10 mouse cellular contexts compared by ENCODE assay signal in the genomic region with DNA sequence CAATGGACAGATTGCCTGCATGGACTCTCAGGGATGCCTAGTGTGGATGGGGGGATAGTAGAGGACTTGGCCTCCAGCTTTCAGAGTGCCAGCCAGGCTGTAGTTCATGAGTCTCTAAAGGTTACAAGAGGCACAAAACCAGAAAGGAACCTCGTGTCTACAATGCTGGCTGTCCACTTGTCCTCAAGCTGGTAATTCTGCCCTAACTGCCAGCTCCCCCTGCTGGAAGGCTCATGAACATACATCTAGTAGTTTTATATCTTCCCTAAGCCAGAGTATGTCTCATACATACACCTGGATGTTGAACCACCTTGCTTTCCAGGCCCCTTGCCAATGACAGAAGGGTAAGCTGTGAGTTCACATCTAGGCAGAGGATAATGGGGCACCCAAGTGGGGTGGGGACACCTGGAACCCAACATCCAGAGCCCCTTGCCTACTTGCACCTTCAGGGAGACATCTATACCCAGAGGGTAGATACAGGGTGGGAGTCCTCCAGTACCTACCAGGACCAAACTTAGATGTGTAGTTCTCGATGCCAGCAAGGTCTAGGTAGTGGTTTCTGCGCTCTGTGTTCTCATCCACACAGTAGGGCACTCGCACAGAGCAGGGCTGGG. TPM values are rescaled to one million over a fixed set of nuclear protein-coding genes. Genes with fewer than 3 reads are reported as not detected.
DNase-seq lines count a peak whose midpoint lies in the region; ATAC-seq and TF ChIP-seq lines count a peak whose summit lies in the region.
"Had no signal": no experiment of that assay in that cellular context is flagged by ENCODE, and none has a peak within 500 bp of the region (broad histone marks: within the 10 kb centered on the region; RNA-seq: fewer than 3 reads in every experiment).

No protein-coding gene starts in this region.

- intact Hi-C loops in gastrocnemius, adult 2 months (cut with DNase I), result loop anchor here (1.0 kb wide), 1 partner anchor 104 kb away; no protein-coding TSS in a partner anchor

- H3K9ac ChIP-seq in hindbrain, embryonic 13.5 days, result no peak overlapping the region
- H3K9ac ChIP-seq: embryonic facial prominence, embryonic 13.5 days had no signal

- H3K9me3 ChIP-seq in hindbrain, embryonic 10.5 days, result no peaks in the 10 kb centered on the region
- no peaks in the 10 kb centered on the region for H3K9me3 ChIP-seq in hindbrain, embryonic 13.5 days
- no peaks in the 10 kb centered on the region for H3K9me3 ChIP-seq in G1E (replicated peaks)
- H3K9me3 ChIP-seq: embryonic facial prominence, embryonic 13.5 days; megakaryocyte, embryonic 14.5 days had no signal

- 64% methylated on average over 4 of the region's 4 CpGs for WGBS in hindbrain, embryonic 10.5 days
- WGBS in hindbrain, embryonic 13.5 days, result 70% methylated on average over 4 of the region's 4 CpGs

- no peak for ATAC-seq in hindbrain, embryonic 13.5 days (ENCODE audit: low FRiP score)
- ATAC-seq in G1E (ENCODE audit: extremely low read depth, insufficient number of reproducible peaks, low FRiP score, poor library complexity, severe bottlenecking), result no peak; the same call in 1 of the 2 replicates

- peak; percentile 53 for TF ChIP-seq CTCF in G1E (IDR thresholded peaks at IDR 0.05; ENCODE audit: low read depth, low read length)
- TF ChIP-seq CTCF in gastrocnemius, adult 2 months (IDR thresholded peaks at IDR 0.05), result peak; percentile 90

- DNase-seq in hindbrain, embryonic 10.5 days (ENCODE audit: low spot score), result peak; percentile 46
- DNase-seq in G1E (ENCODE audit: low spot score), result peak; percentile 38
- peak; percentile 20 for DNase-seq in cerebellum, adult 8-10 months
- peak; percentile 73 for DNase-seq in gastrocnemius, adult 2 months
- DNase-seq in kidney, postnatal 4 days, result peak; percentile 76 to 78
- peak; percentile 43 to 76 for DNase-seq in lung, postnatal 4 days
- DNase-seq in splenic B cell, adult 2 months (ENCODE audit: low read depth, low spot score), result peak; percentile 80

- no peak overlapping the region for H3K27ac ChIP-seq in hindbrain, embryonic 10.5 days
- no peak overlapping the region for H3K27ac ChIP-seq in hindbrain, embryonic 13.5 days
- H3K27ac ChIP-seq in gastrocnemius, adult 2 months, result no peak overlapping the region
- H3K27ac ChIP-seq: embryonic facial prominence, embryonic 13.5 days had no signal

- H3K27me3 ChIP-seq in hindbrain, embryonic 10.5 days (ENCODE audit: insufficient read depth, poor library complexity, severe bottlenecking), result no peaks in the 10 kb centered on the region
- no peaks in the 10 kb centered on the region for H3K27me3 ChIP-seq in hindbrain, embryonic 13.5 days
- H3K27me3 ChIP-seq in G1E (ENCODE audit: insufficient read depth, low read length), result no peaks in the 10 kb centered on the region; the same call in 1 of the 2 replicates
- no peaks in the 10 kb centered on the region for H3K27me3 ChIP-seq in splenic B cell, adult 2 months (ENCODE audit: control insufficient read depth, insufficient read depth, low read length, poor library complexity, severe bottlenecking)
- H3K27me3 ChIP-seq: embryonic facial prominence, embryonic 13.5 days had no signal

- peaks cover 28% of the 10 kb centered on the region for H3K36me3 ChIP-seq in hindbrain, embryonic 10.5 days
- H3K36me3 ChIP-seq in hindbrain, embryonic 13.5 days, result peaks cover 5% of the 10 kb centered on the region
- no peaks in the 10 kb centered on the region for H3K36me3 ChIP-seq in G1E (replicated peaks)
- no peaks in the 10 kb centered on the region for H3K36me3 ChIP-seq in splenic B cell, adult 2 months (ENCODE audit: control insufficient read depth, insufficient read depth, low read length, poor library complexity, severe bottlenecking)

- no peak overlapping the region for H3K4me2 ChIP-seq in hindbrain, embryonic 13.5 days
- H3K4me2 ChIP-seq: embryonic facial prominence, embryonic 13.5 days had no signal

- no peaks in the 10 kb centered on the region for H3K4me1 ChIP-seq in hindbrain, embryonic 10.5 days (replicated peaks)
- 0 out of 2 replicates have a peak, but pooled peaks cover 2% of the 10 kb centered on the region for H3K4me1 ChIP-seq in hindbrain, embryonic 13.5 days (replicated peaks)
- H3K4me1 ChIP-seq in G1E (ENCODE audit: insufficient read depth, low read depth, low read length), result no peaks in the 10 kb centered on the region

- no peak overlapping the region for H3K4me3 ChIP-seq in hindbrain, embryonic 10.5 days
- H3K4me3 ChIP-seq in hindbrain, embryonic 13.5 days, result no peak overlapping the region
- H3K4me3 ChIP-seq in G1E (ENCODE audit: low read depth, low read length), result no peak overlapping the region
- no peak overlapping the region for H3K4me3 ChIP-seq in gastrocnemius, adult 2 months
- H3K4me3 ChIP-seq: embryonic facial prominence, embryonic 13.5 days; megakaryocyte, embryonic 14.5 days had no signal

RNA-seq across cellular contexts. Expression of a gene that starts 25.1 kb away (rescaled TPM):
- polyA plus RNA-seq in hindbrain, embryonic 10.5 days (2016; fragmentation: Nextera tagmentation; extraction: Ambion mirVana), result 15.8 and 18.1 TPM in 2 replicates
- polyA plus RNA-seq in hindbrain, embryonic 13.5 days (2015; fragmentation: Nextera tagmentation; extraction: Ambion mirVana), result 9.5 and 9.7 TPM in 2 replicates
- total RNA-seq in G1E (2014; fragmentation: Nextera tagmentation) (not detected in 2 replicates), G1E (2017) (0.06 and 0.27 TPM in 2 replicates)
- polyA plus RNA-seq in G1E (2012), result not detected in 2 replicates
- total RNA-seq in gastrocnemius, adult 2 months (2021), result 1 to 10 TPM; 1.0 to 1.1 TPM

Comparison
In these comparisons a context has a peak if more than half of its experiments do, and no peak if none do; other contexts are left out.
1. DNase-seq: peak in every context shown above with its lines; median percentile 80 in splenic B cell, adult 2 months; 77 in kidney, postnatal 4 days; 73 in gastrocnemius, adult 2 months; 60 in lung, postnatal 4 days; 46 in hindbrain, embryonic 10.5 days; 38 in G1E; 20 in cerebellum, adult 8-10 months.
2. RNA of a gene that starts 25.1 kb away (polyA plus RNA-seq): 15.8 to 18.1 TPM in hindbrain, embryonic 10.5 days and 9.5 to 9.7 TPM in hindbrain, embryonic 13.5 days; not detected in G1E; every median in the first group is over 10 times any median in the second.